ENCODE assay signal across 22 mouse cellular contexts in genomic region chr8:72453904-72454303, GRCm38 (mm10). TPM values are rescaled to one million over a fixed set of nuclear protein-coding genes. Genes with fewer than 3 reads are reported as not detected.
A peak's percentile ranks its signal among the peaks of the same experiment; 100 is the strongest.
DNase-seq lines count a peak whose midpoint lies in the region; ATAC-seq and TF ChIP-seq lines count a peak whose summit lies in the region.
"Had no signal": no experiment of that assay in that cellular context is flagged by ENCODE, and none has a peak within 500 bp of the region (broad histone marks: within the 10 kb centered on the region; RNA-seq: fewer than 3 reads in every experiment).

No protein-coding gene starts in this region.

- H3K4me1 ChIP-seq in forebrain, postnatal 0 days (ENCODE audit: insufficient read depth): no peaks in the 10 kb centered on the region
- H3K4me1 ChIP-seq in forebrain, embryonic 14.5 days (ENCODE audit: control insufficient read depth, insufficient read depth, low read length): no peaks in the 10 kb centered on the region
- H3K4me1 ChIP-seq in testis, adult 2 months (ENCODE audit: control insufficient read depth, insufficient read depth, low read length): no peaks in the 10 kb centered on the region
- H3K4me1 ChIP-seq in stomach, postnatal 0 days (replicated peaks; ENCODE audit: control insufficient read depth, insufficient read depth): no peaks in the 10 kb centered on the region
- H3K4me1 ChIP-seq: embryonic facial prominence, embryonic 13.5 days; forebrain, embryonic 13.5 days; heart, embryonic 15.5 days; hindbrain, embryonic 12.5 days had no signal

- no peak overlapping the region for H3K4me2 ChIP-seq in forebrain, postnatal 0 days (ENCODE audit: low read depth)
- no peak overlapping the region for H3K4me2 ChIP-seq in forebrain, embryonic 14.5 days (ENCODE audit: low read length)
- H3K4me2 ChIP-seq in stomach, postnatal 0 days (replicated peaks; ENCODE audit: low read depth): no peak overlapping the region
- H3K4me2 ChIP-seq: embryonic facial prominence, embryonic 13.5 days; forebrain, embryonic 13.5 days; heart, embryonic 11.5 days; heart, embryonic 15.5 days; hindbrain, embryonic 12.5 days had no signal

- no peak overlapping the region for H3K27ac ChIP-seq in forebrain, postnatal 0 days (ENCODE audit: low read depth, low read length)
- H3K27ac ChIP-seq in forebrain, embryonic 14.5 days (ENCODE audit: low read depth, low read length): no peak overlapping the region
- H3K27ac ChIP-seq in layer of hippocampus, adult 2 months: no peak overlapping the region
- H3K27ac ChIP-seq in testis, adult 2 months (ENCODE audit: control insufficient read depth, insufficient read depth, low read depth, low read length): no peak overlapping the region
- H3K27ac ChIP-seq in stomach, postnatal 0 days (replicated peaks): no peak overlapping the region
- H3K27ac ChIP-seq: embryonic facial prominence, embryonic 13.5 days; forebrain, embryonic 13.5 days; heart, embryonic 15.5 days; hindbrain, embryonic 12.5 days had no signal

- ATAC-seq in forebrain, postnatal 0 days: no peak
- ATAC-seq in forebrain, embryonic 14.5 days: no peak
- ATAC-seq in stomach, postnatal 0 days (ENCODE audit: low FRiP score, low TSS enrichment): no peak
- ATAC-seq: CD4-positive, CD25-positive, alpha-beta regulatory T cell, adult 4 months; forebrain, embryonic 13.5 days; hindbrain, embryonic 16.5 days had no signal

- peaks cover 65% of the 10 kb centered on the region for H3K36me3 ChIP-seq in forebrain, postnatal 0 days (ENCODE audit: insufficient read depth)
- peaks cover 72% of the 10 kb centered on the region for H3K36me3 ChIP-seq in forebrain, embryonic 14.5 days (ENCODE audit: control insufficient read depth, insufficient read depth, low read length)
- peaks cover 2% of the 10 kb centered on the region for H3K36me3 ChIP-seq in testis, adult 2 months (ENCODE audit: control insufficient read depth, insufficient read depth, low read length)
- H3K36me3 ChIP-seq in stomach, postnatal 0 days (ENCODE audit: control insufficient read depth, insufficient read depth, low read length): peaks cover 14% of the 10 kb centered on the region; the same call in 1 of the 2 replicates

- no peak for TF ChIP-seq EP300 in stomach, postnatal 0 days (optimal IDR thresholded peaks at IDR 0.05)

- DNase-seq in forebrain, postnatal 0 days: no peak
- no peak for DNase-seq in forebrain, embryonic 14.5 days (ENCODE audit: low spot score)
- DNase-seq in layer of hippocampus, adult 2 months (ENCODE audit: low spot score in 2 of 2): no peak
- no peak for DNase-seq in layer of hippocampus, adult 18-20 months (ENCODE audit: low spot score in 2 of 2)
- DNase-seq in testis, postnatal 14 days (ENCODE audit: low spot score): no peak
- DNase-seq in stomach, postnatal 0 days (ENCODE audit: low spot score): no peak
- no peak for DNase-seq in adrenal gland, adult 8-10 months
- DNase-seq: adrenal gland, postnatal 14 days; B cell, adult 2 months; cerebellum, adult 18-20 months; cerebellum, adult 9-11 months; cerebellum, postnatal 36 days; gastrocnemius, postnatal 36 days; heart, adult 18-20 months had no signal

- 0 out of 2 replicates have a peak, but pooled peaks have one; percentile 16 for TF ChIP-seq CTCF in forebrain, postnatal 0 days (IDR thresholded peaks at IDR 0.05; ENCODE audit: low read depth)
- TF ChIP-seq CTCF in layer of hippocampus, adult 2 months (conservative IDR thresholded peaks at IDR 0.05): peak; percentile 32
- no peak for TF ChIP-seq CTCF in testis, adult 2 months (IDR thresholded peaks at IDR 0.05; ENCODE audit: control insufficient read depth, insufficient read depth, insufficient replicate concordance, low read depth, low read length)
- TF ChIP-seq CTCF in stomach, postnatal 0 days (IDR thresholded peaks at IDR 0.05; ENCODE audit: low read depth): 0 out of 2 replicates have a peak, but pooled peaks have one; percentile 18

- H3K27me3 ChIP-seq in forebrain, postnatal 0 days (ENCODE audit: insufficient read depth, low read length): no peaks in the 10 kb centered on the region
- no peaks in the 10 kb centered on the region for H3K27me3 ChIP-seq in forebrain, embryonic 14.5 days (replicated peaks; ENCODE audit: control insufficient read depth, insufficient read depth, low read length)
- no peaks in the 10 kb centered on the region for H3K27me3 ChIP-seq in testis, adult 2 months (ENCODE audit: control insufficient read depth, insufficient read depth, low read length)
- H3K27me3 ChIP-seq in stomach, postnatal 0 days (ENCODE audit: control insufficient read depth, insufficient read depth, low read length): no peaks in the 10 kb centered on the region
- H3K27me3 ChIP-seq: embryonic facial prominence, embryonic 13.5 days; forebrain, embryonic 13.5 days; heart, embryonic 15.5 days; hindbrain, embryonic 12.5 days had no signal

- no peaks in the 10 kb centered on the region for H3K9me3 ChIP-seq in forebrain, postnatal 0 days (ENCODE audit: low read length)
- no peaks in the 10 kb centered on the region for H3K9me3 ChIP-seq in forebrain, embryonic 14.5 days (replicated peaks; ENCODE audit: control insufficient read depth, low read length)
- no peaks in the 10 kb centered on the region for H3K9me3 ChIP-seq in stomach, postnatal 0 days (ENCODE audit: control insufficient read depth, low read length)
- H3K9me3 ChIP-seq: embryonic facial prominence, embryonic 13.5 days; heart, embryonic 15.5 days had no signal

- H3K9ac ChIP-seq in forebrain, postnatal 0 days: no peak overlapping the region
- H3K9ac ChIP-seq in forebrain, embryonic 14.5 days (ENCODE audit: low read length): no peak overlapping the region
- H3K9ac ChIP-seq in stomach, postnatal 0 days (ENCODE audit: low read length): no peak overlapping the region
- H3K9ac ChIP-seq: embryonic facial prominence, embryonic 13.5 days; forebrain, embryonic 13.5 days; heart, embryonic 15.5 days; hindbrain, embryonic 12.5 days had no signal

- 97% methylated on average over 2 of the region's 2 CpGs for WGBS in forebrain, postnatal 0 days
- WGBS in forebrain, embryonic 14.5 days: 95% methylated on average over 2 of the region's 2 CpGs
- 93% methylated on average over 2 of the region's 2 CpGs for WGBS in stomach, postnatal 0 days

- no peak for TF ChIP-seq POLR2A in testis, adult 2 months (IDR thresholded peaks at IDR 0.05; ENCODE audit: control insufficient read depth, low read depth, low read length)

- H3K4me3 ChIP-seq in forebrain, postnatal 0 days (ENCODE audit: low read depth, low read length): no peak overlapping the region
- H3K4me3 ChIP-seq in forebrain, embryonic 14.5 days (ENCODE audit: low read depth, low read length): no peak overlapping the region
- H3K4me3 ChIP-seq in layer of hippocampus, adult 2 months: no peak overlapping the region
- H3K4me3 ChIP-seq in testis, adult 2 months (ENCODE audit: control insufficient read depth, low read depth, low read length): peak overlapping the region; percentile 53; the same call in 1 of the 2 replicates
- no peak overlapping the region for H3K4me3 ChIP-seq in stomach, postnatal 0 days (ENCODE audit: low read depth, low read length)
- H3K4me3 ChIP-seq: embryonic facial prominence, embryonic 13.5 days; forebrain, embryonic 13.5 days; heart, embryonic 15.5 days; hindbrain, embryonic 12.5 days had no signal

RNA-seq across cellular contexts. Expression of gene 1700030K09Rik, which starts 10.2 kb away (rescaled TPM):
- 12.5 and 13.7 TPM in 2 replicates for total RNA-seq in forebrain, postnatal 0 days (2014; rRNA removed)
- 15.5 and 16.1 TPM in 2 replicates for polyA plus RNA-seq in forebrain, postnatal 0 days (2015; fragmentation: Nextera tagmentation; extraction: Ambion mirVana)
- 14.8 and 17.1 TPM in 2 replicates for polyA plus RNA-seq in forebrain, embryonic 14.5 days (2014; fragmentation: Nextera tagmentation; extraction: Ambion mirVana)
- total RNA-seq in layer of hippocampus, adult 2 months (2021): 10 to 100 TPM; 10.9 to 11.7 TPM
- total RNA-seq in layer of hippocampus, adult 18-20 months (2021): 10 to 100 TPM in 1 of 2 experiments, 1 to 10 TPM in 1; 9.7 to 10.1 TPM
- 44.3 and 46.6 TPM in 2 replicates for polyA plus RNA-seq in testis, adult 2 months (2012; rRNA removed)
- polyA plus RNA-seq in stomach, postnatal 0 days (2015; fragmentation: Nextera tagmentation; extraction: Ambion mirVana): 4.2 and 5.4 TPM in 2 replicates
- 10 to 100 TPM in 2 of 4 experiments, 1 to 10 TPM in 2; 7.5 to 10.9 (median 9.4) TPM for total RNA-seq in adrenal gland, adult 8-10 months (2022)

RNA-seq across cellular contexts. Expression of gene Calr3, which starts 10.2 kb away (rescaled TPM):
- 0.77 and 1.00 TPM in 2 replicates for total RNA-seq in forebrain, postnatal 0 days (2014; rRNA removed)
- 1.1 and 1.4 TPM in 2 replicates for polyA plus RNA-seq in forebrain, postnatal 0 days (2015; fragmentation: Nextera tagmentation; extraction: Ambion mirVana)
- 1.0 and 1.1 TPM in 2 replicates for polyA plus RNA-seq in forebrain, embryonic 14.5 days (2014; fragmentation: Nextera tagmentation; extraction: Ambion mirVana)
- total RNA-seq in layer of hippocampus, adult 2 months (2021): under 1 TPM; 0.52 to 0.90 TPM
- 1 to 10 TPM in 1 of 2 experiments, under 1 TPM in 1; 0.84 to 1.5 TPM for total RNA-seq in layer of hippocampus, adult 18-20 months (2021)
- polyA plus RNA-seq in testis, adult 2 months (2012; rRNA removed): 41.8 and 53.8 TPM in 2 replicates
- 5.4 TPM in 2 replicates for polyA plus RNA-seq in stomach, postnatal 0 days (2015; fragmentation: Nextera tagmentation; extraction: Ambion mirVana)
- total RNA-seq in adrenal gland, adult 8-10 months (2022): 1 to 10 TPM; 3.0 to 3.8 (median 3.6) TPM

RNA-seq across cellular contexts. Expression of gene Cherp, which starts 21.1 kb away (rescaled TPM):
- 21.2 and 29.8 TPM in 2 replicates for total RNA-seq in forebrain, postnatal 0 days (2014; rRNA removed)
- polyA plus RNA-seq in forebrain, postnatal 0 days (2015; fragmentation: Nextera tagmentation; extraction: Ambion mirVana): 36.8 and 43.7 TPM in 2 replicates
- polyA plus RNA-seq in forebrain, embryonic 14.5 days (2014; fragmentation: Nextera tagmentation; extraction: Ambion mirVana): 33.2 and 42.6 TPM in 2 replicates
- total RNA-seq in layer of hippocampus, adult 2 months (2021): 10 to 100 TPM; 83.1 TPM
- 10 to 100 TPM; 76.7 to 79.4 TPM for total RNA-seq in layer of hippocampus, adult 18-20 months (2021)
- 54.1 and 57.7 TPM in 2 replicates for polyA plus RNA-seq in testis, adult 2 months (2012; rRNA removed)
- polyA plus RNA-seq in stomach, postnatal 0 days (2015; fragmentation: Nextera tagmentation; extraction: Ambion mirVana): 15.6 and 19.2 TPM in 2 replicates
- total RNA-seq in adrenal gland, adult 8-10 months (2022): 10 to 100 TPM; 54.8 to 84.1 (median 67.7) TPM

RNA-seq across cellular contexts. Expression of gene Eps15l1, which starts 32.6 kb away (rescaled TPM):
- total RNA-seq in forebrain, postnatal 0 days (2014; rRNA removed): 61.6 and 62.9 TPM in 2 replicates
- 44.2 and 48.8 TPM in 2 replicates for polyA plus RNA-seq in forebrain, postnatal 0 days (2015; fragmentation: Nextera tagmentation; extraction: Ambion mirVana)
- polyA plus RNA-seq in forebrain, embryonic 14.5 days (2014; fragmentation: Nextera tagmentation; extraction: Ambion mirVana): 57.8 and 65.5 TPM in 2 replicates
- 10 to 100 TPM; 69.7 to 75.1 TPM for total RNA-seq in layer of hippocampus, adult 2 months (2021)
- total RNA-seq in layer of hippocampus, adult 18-20 months (2021): 10 to 100 TPM; 60.6 to 67.8 TPM
- polyA plus RNA-seq in testis, adult 2 months (2012; rRNA removed): 11.9 and 12.0 TPM in 2 replicates
- polyA plus RNA-seq in stomach, postnatal 0 days (2015; fragmentation: Nextera tagmentation; extraction: Ambion mirVana): 20.7 and 23.5 TPM in 2 replicates
- total RNA-seq in adrenal gland, adult 8-10 months (2022): 10 to 100 TPM; 43.8 to 80.2 (median 57.1) TPM

RNA-seq across cellular contexts. Expression of gene Slc35e1, which starts 38.5 kb away (rescaled TPM):
- 47.1 and 55.1 TPM in 2 replicates for total RNA-seq in forebrain, postnatal 0 days (2014; rRNA removed)
- 8.8 and 12.2 TPM in 2 replicates for polyA plus RNA-seq in forebrain, postnatal 0 days (2015; fragmentation: Nextera tagmentation; extraction: Ambion mirVana)
- 5.8 and 6.6 TPM in 2 replicates for polyA plus RNA-seq in forebrain, embryonic 14.5 days (2014; fragmentation: Nextera tagmentation; extraction: Ambion mirVana)
- total RNA-seq in layer of hippocampus, adult 2 months (2021): 10 to 100 TPM; 45.2 to 48.2 TPM
- total RNA-seq in layer of hippocampus, adult 18-20 months (2021): 10 to 100 TPM; 47.2 to 48.9 TPM
- 9.1 and 10.4 TPM in 2 replicates for polyA plus RNA-seq in testis, adult 2 months (2012; rRNA removed)
- polyA plus RNA-seq in stomach, postnatal 0 days (2015; fragmentation: Nextera tagmentation; extraction: Ambion mirVana): 8.5 TPM in 2 replicates
- total RNA-seq in adrenal gland, adult 8-10 months (2022): 10 to 100 TPM; 31.1 to 40.8 (median 35.2) TPM
